Mouse (Mus musculus) limb, embryonic 14.5 days (tissue): ENCODE results near the gene Phc1. TPM values are rescaled to one million over a fixed set of nuclear protein-coding genes. Genes with fewer than 3 reads are reported as not detected.
A peak's percentile ranks its signal among the peaks of the same experiment; 100 is the strongest.
"Not testable (repeated sequence)": the region's sequence is repeated elsewhere in the genome, so short reads cannot be mapped to it uniquely, and the experiment has no call there.

Experiments used
- ATAC-seq: fragments of 200-750 bp; cut with Nextera tagmentation; 2 replicates; pipeline ENCODE4 v1.8.0; 2017; ENCODE audit warnings: low read depth, moderate number of reproducible peaks, moderate TSS enrichment; ENCODE audit not compliant: low FRiP score
- DNase-seq: peaks from one replicate; pipeline ENCODE4 v3.0.0-alpha.2; 2015; ENCODE audit warnings: low spot score
- H3K27ac ChIP-seq: fragments of 300-500 bp; sonication (generic); replicated peaks from 2 replicates; pipeline ENCODE4 v1.5.1; 2014; ENCODE audit warnings: low read depth, mild to moderate bottlenecking, low read length, moderate library complexity, mixed read lengths
- H3K27me3 ChIP-seq: fragments of 300-500 bp; sonication (generic); 2 replicates; pipeline ENCODE4 v1.6.1; 2014; ENCODE audit warnings: low read length, mixed read lengths; ENCODE audit not compliant: control insufficient read depth, insufficient read depth
- H3K36me3 ChIP-seq: fragments of 300-500 bp; sonication (generic); 2 replicates; pipeline ENCODE4 v1.6.1; 2014; ENCODE audit warnings: mild to moderate bottlenecking, low read length, moderate library complexity, mixed read lengths; ENCODE audit not compliant: control insufficient read depth, insufficient read depth
- H3K4me1 ChIP-seq: fragments of 300-500 bp; sonication (generic); 2 replicates; pipeline ENCODE4 v1.6.1; 2014; ENCODE audit warnings: antibody characterized with exemption, low read length, mixed read lengths; ENCODE audit not compliant: control insufficient read depth, insufficient read depth
- H3K4me2 ChIP-seq: fragments of 300-500 bp; sonication (generic); replicated peaks from 2 replicates; pipeline ENCODE4 v1.6.1; 2014; ENCODE audit warnings: low read depth, mild to moderate bottlenecking, low read length, moderate library complexity; ENCODE audit not compliant: severe bottlenecking
- H3K4me3 ChIP-seq: fragments of 300-500 bp; sonication (generic); replicated peaks from 2 replicates; pipeline ENCODE4 v1.5.1; 2014; ENCODE audit warnings: low read length
- H3K9ac ChIP-seq: fragments of 300-500 bp; sonication (generic); 2 replicates; pipeline ENCODE4 v1.6.1; 2014; ENCODE audit warnings: mild to moderate bottlenecking, low read depth, low read length, moderate library complexity; ENCODE audit not compliant: severe bottlenecking
- H3K9me3 ChIP-seq: fragments of 300-500 bp; sonication (generic); 2 replicates; pipeline ENCODE4 v1.6.1; 2016; ENCODE audit warnings: low read length; ENCODE audit not compliant: control insufficient read depth
- POLR2A ChIP-seq: fragments of 200-500 bp; IDR thresholded peaks from 2 replicates; pipeline ENCODE4 v1.8.0; 2012; ENCODE audit warnings: inconsistent platforms, mild to moderate bottlenecking, moderate library complexity, borderline replicate concordance; ENCODE audit not compliant: insufficient read depth, insufficient read length; ENCODE audit errors: extremely low read depth
- WGBS: fragments of 180-500 bp; shearing (Covaris S2); extraction: QIAGEN DNeasy Blood & Tissue Kit; methylation state at CpG from one replicate; pipeline ENCODE4 v1.1.7; 2014; 5-methylcytosine and 5-hydroxymethylcytosine counted together
- polyA plus RNA-seq, 2 experiments: library from polyadenylated mRNA; depleted of rRNA in 1 of 2; stranded (reverse) in 1 of 2; unstranded in 1 of 2; fragments of >200 nt; fragmentation: Nextera tagmentation in 1 of 2; extraction: Ambion mirVana in 1 of 2; gene quantifications; 2 replicates each; pipeline versions ENCODE4 v1.2.1 to v1.2.3; 2012 to 2014

Gene Phc1
- polyA plus RNA-seq, 2 experiments: 24.5 to 57.3 TPM

GRCm38 (mm10) chr6:122357089-122357488 is 16.7 kb upstream of the Phc1 start:
- Histone ChIP-seq H3K4me3 (no peak overlapping the region), H3K27me3 (no peaks in the 10 kb centered on the region), H3K27ac (no peak overlapping the region), H3K9ac (no peak overlapping the region), H3K36me3 (no peaks in the 10 kb centered on the region), H3K4me2 (no peak overlapping the region), H3K4me1 (no peaks in the 10 kb centered on the region), H3K9me3 (no peaks in the 10 kb centered on the region)
- TF ChIP-seq POLR2A: no peak
- no peak for ATAC-seq
- 95% methylated on average over 1 of the region's 1 CpGs for WGBS
- no peak for DNase-seq

- DNase-seq (no peak), ATAC-seq (no peak)
- no peak overlapping the region for H3K4me3 ChIP-seq
- H3K4me2 ChIP-seq: no peak overlapping the region
- H3K9ac ChIP-seq: no peak overlapping the region
- no peak overlapping the region for H3K27ac ChIP-seq
- H3K9me3 ChIP-seq: no peaks in the 10 kb centered on the region
- no peaks in the 10 kb centered on the region for H3K4me1 ChIP-seq
- TF ChIP-seq POLR2A: no peak
- H3K27me3 ChIP-seq: no peaks in the 10 kb centered on the region
- H3K36me3 ChIP-seq: no peaks in the 10 kb centered on the region
- WGBS: 55% methylated on average over 9 of the region's 9 CpGs
Measured at GRCm38 (mm10) chr6:122355909-122356308, 15.5 kb upstream of the Phc1 start.

DNA sequence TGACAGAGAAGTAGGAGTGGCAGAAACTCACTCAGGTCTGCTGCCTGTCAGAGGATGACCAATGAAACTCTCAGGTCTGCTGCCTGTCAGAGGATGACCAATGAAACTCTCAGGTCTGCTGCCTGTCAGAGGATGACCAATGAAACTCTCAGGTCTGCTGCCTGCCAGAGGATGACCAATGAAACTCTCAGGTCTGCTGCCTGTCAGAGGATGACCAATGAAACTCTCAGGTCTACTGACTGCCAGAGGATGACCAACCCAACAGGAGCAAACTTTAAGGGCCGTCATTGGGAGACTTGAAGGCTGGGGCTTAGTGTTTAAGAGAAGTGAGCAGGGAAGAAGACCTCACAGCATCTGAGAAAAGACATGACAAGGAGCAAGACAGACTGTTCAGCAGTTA is 7.0 kb upstream of the Phc1 start:
- not testable (repeated sequence) for H3K36me3 ChIP-seq, ATAC-seq, H3K4me3 ChIP-seq, H3K4me1 ChIP-seq, DNase-seq, H3K27me3 ChIP-seq, H3K4me2 ChIP-seq, H3K9me3 ChIP-seq, H3K9ac ChIP-seq, H3K27ac ChIP-seq
- 62% methylated on average over 1 of the region's 1 CpGs for WGBS

- no peak overlapping the region for H3K4me2 ChIP-seq
- no peaks in the 10 kb centered on the region for H3K4me1 ChIP-seq
- H3K27ac ChIP-seq: no peak overlapping the region
- no peaks in the 10 kb centered on the region for H3K9me3 ChIP-seq
- ATAC-seq: no peak; the same call in 1 of the 2 replicates
- no peak overlapping the region for H3K4me3 ChIP-seq
- no peak overlapping the region for H3K9ac ChIP-seq
- 77% methylated on average over 7 of the region's 7 CpGs for WGBS
- H3K36me3 ChIP-seq: no peaks in the 10 kb centered on the region
- peak; percentile 15 for DNase-seq
- TF ChIP-seq POLR2A: no peak
- no peaks in the 10 kb centered on the region for H3K27me3 ChIP-seq
Measured at GRCm38 (mm10) chr6:122346399-122346798, 6.0 kb upstream of the Phc1 start.

- Histone ChIP-seq H3K4me3 (no peak overlapping the region), H3K4me1 (0 out of 2 replicates have a peak, but pooled peaks cover 4% of the 10 kb centered on the region), H3K4me2 (no peak overlapping the region), H3K9me3 (no peaks in the 10 kb centered on the region), H3K27ac (no peak overlapping the region), H3K9ac (no peak overlapping the region), H3K27me3 (no peaks in the 10 kb centered on the region), H3K36me3 (no peaks in the 10 kb centered on the region)
- no peak for TF ChIP-seq POLR2A
- 78% methylated on average over 6 of the region's 6 CpGs for WGBS
- no peak for DNase-seq
- ATAC-seq: no peak
Measured at GRCm38 (mm10) chr6:122345731-122346130, 5.4 kb upstream of the Phc1 start.

DNA sequence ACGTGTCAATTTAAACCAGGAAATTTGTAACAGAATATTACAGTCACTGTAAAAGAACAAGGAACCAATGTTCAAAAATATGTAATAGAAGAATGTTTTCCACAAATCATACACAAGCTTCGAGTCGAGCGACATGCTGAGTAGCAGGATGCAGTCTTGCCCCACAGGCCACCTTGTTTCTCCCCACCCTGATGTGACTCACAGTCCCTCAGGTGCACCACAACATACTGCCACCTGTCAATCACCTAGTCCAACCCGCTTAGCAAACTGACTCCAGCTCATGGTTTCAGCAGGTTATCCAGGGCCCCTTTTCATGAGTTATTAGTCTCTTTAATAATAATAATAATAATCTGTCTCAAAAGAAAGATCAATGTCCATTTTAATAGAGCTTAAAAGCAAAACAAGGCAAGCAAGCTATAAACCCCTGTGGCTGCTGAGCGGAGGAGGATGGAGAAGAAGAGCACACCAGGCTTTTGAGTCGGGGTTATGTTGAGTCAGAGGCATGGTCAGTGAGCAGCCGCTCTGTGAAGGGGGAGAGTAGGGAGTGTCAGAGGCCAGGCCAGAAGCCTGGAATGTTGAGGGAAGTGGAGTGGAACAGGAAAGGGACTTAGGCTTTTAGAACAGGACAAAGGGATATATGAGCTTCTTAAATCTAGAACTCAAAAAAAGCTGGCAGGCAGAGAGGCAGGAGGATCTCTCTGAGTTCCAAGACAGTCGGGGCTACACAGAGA is 4.2 kb upstream of the Phc1 start:
- H3K4me3 ChIP-seq: no peak overlapping the region
- H3K4me2 ChIP-seq: no peak overlapping the region
- H3K4me1 ChIP-seq: 0 out of 2 replicates have a peak, but pooled peaks cover 6% of the 10 kb centered on the region
- H3K9me3 ChIP-seq: no peaks in the 10 kb centered on the region
- no peaks in the 10 kb centered on the region for H3K27me3 ChIP-seq
- H3K27ac ChIP-seq: no peak overlapping the region
- H3K9ac ChIP-seq: no peak overlapping the region
- DNase-seq (no peak), ATAC-seq (no peak)
- 58% methylated on average over 9 of the region's 9 CpGs for WGBS
- no peaks in the 10 kb centered on the region for H3K36me3 ChIP-seq
- TF ChIP-seq POLR2A: no peak
